Comparison of ENCODE assay signal across 1 mouse cellular context in genomic region chr17:35026206-35026605, GRCm38 (mm10).
TF ChIP-seq lines count a peak whose summit lies in the region.

No protein-coding gene starts in this region.

TF ChIP-seq in CH12.LX, 34 proteins besides CTCF, POLR2A, EP300 and RAD21 (continued from another document):
- TF ChIP-seq ZKSCAN1 (IDR thresholded peaks at IDR 0.05; ENCODE audit: borderline replicate concordance, low read depth, low read length): no peak
- no peak for TF ChIP-seq JUN (IDR thresholded peaks at IDR 0.05; ENCODE audit: insufficient read depth, low read depth, low read length)
- no peak for TF ChIP-seq GABPA (IDR thresholded peaks at IDR 0.05; ENCODE audit: insufficient replicate concordance, low read depth, low read length)
- no peak for TF ChIP-seq ZMIZ1 (IDR thresholded peaks at IDR 0.05; ENCODE audit: low read depth, low read length)
- no peak for TF ChIP-seq UBTF (IDR thresholded peaks at IDR 0.05; ENCODE audit: low read depth, low read length)
- TF ChIP-seq USF1 (IDR thresholded peaks at IDR 0.05; ENCODE audit: low read depth, low read length): no peak
- no peak for TF ChIP-seq JUND (conservative IDR thresholded peaks at IDR 0.05; ENCODE audit: low read depth, low read length)
- no peak for TF ChIP-seq TBP (conservative IDR thresholded peaks at IDR 0.05; ENCODE audit: low read depth, low read length)
- no peak for TF ChIP-seq USF2 (conservative IDR thresholded peaks at IDR 0.05; ENCODE audit: low read depth, low read length)
- no peak for TF ChIP-seq ZC3H11A (IDR thresholded peaks at IDR 0.05; ENCODE audit: low read depth, low read length)
- TF ChIP-seq POLR2AphosphoS2 (IDR thresholded peaks at IDR 0.05; ENCODE audit: low read depth, low read length): no peak
- no peak for TF ChIP-seq CHD1 (IDR thresholded peaks at IDR 0.05; ENCODE audit: low read depth, low read length)
TF ChIP-seq in CH12.LX: peak in this region for 0.
